ENCODE assay signal across 18 mouse cellular contexts in genomic region chr1:63459151-63459550, GRCm38 (mm10). TPM values are rescaled to one million over a fixed set of nuclear protein-coding genes. Genes with fewer than 3 reads are reported as not detected.
DNase-seq lines count a peak whose midpoint lies in the region; ATAC-seq and TF ChIP-seq lines count a peak whose summit lies in the region.
"Had no signal": no experiment of that assay in that cellular context is flagged by ENCODE, and none has a peak within 500 bp of the region (broad histone marks: within the 10 kb centered on the region; RNA-seq: fewer than 3 reads in every experiment).

No protein-coding gene starts in this region.

- ATAC-seq in cerebellum, adult (ENCODE audit: insufficient number of reproducible peaks, low FRiP score, low TSS enrichment) = peak; percentile 33; the same call in 1 of the 2 replicates
- no peak for ATAC-seq in hindbrain, embryonic 16.5 days
- peak; percentile 53 for ATAC-seq in forebrain, embryonic 15.5 days (replicated peaks)
- ATAC-seq: lung, postnatal 0 days; midbrain, embryonic 16.5 days had no signal

- 0 out of 2 replicates have a peak overlapping the region, but pooled peaks have one; percentile 46 for H3K27ac ChIP-seq in hindbrain, embryonic 10.5 days
- no peak overlapping the region for H3K27ac ChIP-seq in hindbrain, embryonic 16.5 days (ENCODE audit: low read depth, low read length)
- no peak overlapping the region for H3K27ac ChIP-seq in forebrain, embryonic 15.5 days (replicated peaks)
- H3K27ac ChIP-seq in olfactory bulb, adult 2 months (ENCODE audit: insufficient read depth, low read depth, low read length) = peak overlapping the region; percentile 42; the same call in 1 of the 2 replicates
- H3K27ac ChIP-seq: limb, embryonic 10.5 days; liver, embryonic 13.5 days had no signal

- H3K4me2 ChIP-seq in hindbrain, embryonic 16.5 days (ENCODE audit: low read length) = no peak overlapping the region
- no peak overlapping the region for H3K4me2 ChIP-seq in forebrain, embryonic 15.5 days (replicated peaks)
- H3K4me2 ChIP-seq: heart, embryonic 12.5 days; liver, embryonic 13.5 days had no signal

- H3K9ac ChIP-seq in hindbrain, embryonic 16.5 days (ENCODE audit: low read depth, low read length) = no peak overlapping the region
- no peak overlapping the region for H3K9ac ChIP-seq in forebrain, embryonic 15.5 days (replicated peaks)
- H3K9ac ChIP-seq: heart, embryonic 12.5 days; liver, embryonic 13.5 days had no signal

- peaks cover 12% of the 10 kb centered on the region for H3K4me1 ChIP-seq in hindbrain, embryonic 10.5 days (replicated peaks)
- H3K4me1 ChIP-seq in hindbrain, embryonic 16.5 days (ENCODE audit: control insufficient read depth, insufficient read depth, low read depth, low read length) = no peaks in the 10 kb centered on the region
- H3K4me1 ChIP-seq in forebrain, embryonic 15.5 days = peaks cover 11% of the 10 kb centered on the region; the same call in 1 of the 2 replicates
- peaks cover 2% of the 10 kb centered on the region; the same call in 1 of the 2 replicates for H3K4me1 ChIP-seq in olfactory bulb, adult 2 months (ENCODE audit: control insufficient read depth, insufficient read depth, low read length)
- H3K4me1 ChIP-seq: liver, embryonic 13.5 days had no signal

- no peaks in the 10 kb centered on the region for H3K9me3 ChIP-seq in hindbrain, embryonic 10.5 days
- no peaks in the 10 kb centered on the region for H3K9me3 ChIP-seq in hindbrain, embryonic 16.5 days (ENCODE audit: control insufficient read depth, low read length)
- H3K9me3 ChIP-seq in forebrain, embryonic 15.5 days = no peaks in the 10 kb centered on the region
- H3K9me3 ChIP-seq: heart, embryonic 12.5 days; limb, embryonic 10.5 days; liver, embryonic 13.5 days; megakaryocyte, embryonic 14.5 days had no signal

- DNase-seq in cerebellum, adult 18-20 months = no peak
- DNase-seq in hindbrain, embryonic 10.5 days (ENCODE audit: low spot score) = no peak
- DNase-seq in lung, adult 18-20 months = no peak
- DNase-seq in lung, postnatal 36 days = no peak
- DNase-seq: gastrocnemius, postnatal 14 days; heart, postnatal 36 days; kidney, adult 2 months; liver, embryonic 13.5 days; thymus, postnatal 14 days had no signal

- no peak for TF ChIP-seq POLR2A in olfactory bulb, adult 2 months (IDR thresholded peaks at IDR 0.05; ENCODE audit: insufficient read depth, low read depth, low read length)

- no peaks in the 10 kb centered on the region for H3K36me3 ChIP-seq in hindbrain, embryonic 10.5 days
- H3K36me3 ChIP-seq in hindbrain, embryonic 16.5 days (ENCODE audit: control insufficient read depth, insufficient read depth, low read length) = peaks cover 2% of the 10 kb centered on the region; the same call in 1 of the 2 replicates
- H3K36me3 ChIP-seq in forebrain, embryonic 15.5 days = no peaks in the 10 kb centered on the region
- H3K36me3 ChIP-seq: heart, embryonic 12.5 days; limb, embryonic 10.5 days; liver, embryonic 13.5 days had no signal

- no peaks in the 10 kb centered on the region for H3K27me3 ChIP-seq in hindbrain, embryonic 10.5 days (ENCODE audit: insufficient read depth, poor library complexity, severe bottlenecking)
- H3K27me3 ChIP-seq in hindbrain, embryonic 16.5 days (replicated peaks; ENCODE audit: control insufficient read depth, insufficient read depth, low read length) = no peaks in the 10 kb centered on the region
- no peaks in the 10 kb centered on the region for H3K27me3 ChIP-seq in forebrain, embryonic 15.5 days
- H3K27me3 ChIP-seq: heart, embryonic 12.5 days; liver, embryonic 13.5 days; megakaryocyte, embryonic 14.5 days had no signal

- TF ChIP-seq CTCF in olfactory bulb, adult 2 months (IDR thresholded peaks at IDR 0.05; ENCODE audit: insufficient read depth, low read depth, low read length) = no peak

- H3K4me3 ChIP-seq in hindbrain, embryonic 10.5 days = no peak overlapping the region
- H3K4me3 ChIP-seq in hindbrain, embryonic 16.5 days (ENCODE audit: low read length) = no peak overlapping the region
- H3K4me3 ChIP-seq in forebrain, embryonic 15.5 days = no peak overlapping the region
- no peak overlapping the region for H3K4me3 ChIP-seq in olfactory bulb, adult 2 months (ENCODE audit: insufficient read depth, low read depth, low read length)
- H3K4me3 ChIP-seq: heart, embryonic 12.5 days; limb, embryonic 10.5 days; liver, embryonic 13.5 days; megakaryocyte, embryonic 14.5 days had no signal

- 71% methylated on average over 3 of the region's 3 CpGs for WGBS in hindbrain, embryonic 10.5 days
- WGBS in hindbrain, embryonic 16.5 days = 58% methylated on average over 3 of the region's 3 CpGs
- WGBS in forebrain, embryonic 15.5 days = 25% methylated on average over 3 of the region's 3 CpGs
- WGBS in olfactory bulb, adult 2 months = 81% methylated on average over 3 of the region's 3 CpGs

RNA-seq across cellular contexts. Expression of gene Adam23, which starts 13.5 kb away (rescaled TPM):
- polyA plus RNA-seq in hindbrain, embryonic 10.5 days (2016; fragmentation: Nextera tagmentation; extraction: Ambion mirVana) = 4.4 and 5.5 TPM in 2 replicates
- polyA plus RNA-seq in hindbrain, embryonic 16.5 days (2015; fragmentation: Nextera tagmentation; extraction: Ambion mirVana) = 11.7 and 12.2 TPM in 2 replicates
- 10.2 and 10.6 TPM in 2 replicates for polyA plus RNA-seq in forebrain, embryonic 15.5 days (2015; fragmentation: Nextera tagmentation; extraction: Ambion mirVana)
- polyA plus RNA-seq in olfactory bulb, adult 2 months (2012; ENCODE audit: insufficient read depth, insufficient read length, low replicate concordance, missing spikeins) = 224 TPM in 1 of 2 replicates, not detected in the other

Comparison
In these comparisons a context has a peak if more than half of its experiments do, and no peak if none do; other contexts are left out.
1. H3K27ac ChIP-seq: peak in hindbrain, embryonic 10.5 days (single experiment) and olfactory bulb, adult 2 months (single experiment); none in hindbrain, embryonic 16.5 days (single experiment) and forebrain, embryonic 15.5 days (single experiment).
2. RNA of gene Adam23, which starts 13.5 kb away (polyA plus RNA-seq): 224 TPM in olfactory bulb, adult 2 months; 11.7 to 12.2 TPM in hindbrain, embryonic 16.5 days, 10.2 to 10.6 TPM in forebrain, embryonic 15.5 days and 4.4 to 5.5 TPM in hindbrain, embryonic 10.5 days; every median in the first group is over 10 times any median in the second.